Mouse (Mus musculus) monocyte, adult 5-6 weeks (primary cell): ENCODE data around the gene Zbtb18. TPM values are rescaled to one million over a fixed set of nuclear protein-coding genes. Genes with fewer than 3 reads are reported as not detected.
"Not testable (repeated sequence)": the region's sequence is repeated elsewhere in the genome, so short reads cannot be mapped to it uniquely, and the experiment has no call there.

Experiments used
- ATAC-seq: fragments of 153-309, 156-312 bp; replicated peaks from 2 replicates; pipeline ENCODE4 v1.8.0; 2017; ENCODE audit warnings: mild to moderate bottlenecking; ENCODE audit not compliant: low TSS enrichment, insufficient number of reproducible peaks, severe bottlenecking, poor library complexity, low FRiP score
- total RNA-seq: library from RNA; stranded (forward); fragments of 200-1000, 200-491, 200-594 nt; gene quantifications from 3 replicates; pipeline ENCODE4 v1.2.3, GENCODE M21; 2017

The Zbtb18 gene
- total RNA-seq, 1 experiment from 2014 or later, result 50.1 TPM

GRCm38 (mm10) chr1:177444941-177445340 lies 2.8 kb downstream of the Zbtb18 start:
- no peak for ATAC-seq

- ATAC-seq, result no peak
Observed at GRCm38 (mm10) chr1:177445461-177446130, 3.4 kb downstream of the Zbtb18 start.

- ATAC-seq, result no peak
Observed at GRCm38 (mm10) chr1:177447086-177447485, 4.9 kb downstream of the Zbtb18 start.

GRCm38 (mm10) chr1:177447541-177448111 lies 5.5 kb downstream of the Zbtb18 start:
- no peak for ATAC-seq

GRCm38 (mm10) chr1:177448121-177448561 lies 6.0 kb downstream of the Zbtb18 start:
- ATAC-seq, result no peak

GRCm38 (mm10) chr1:177448921-177449320 lies 6.8 kb downstream of the Zbtb18 start:
- no peak for ATAC-seq

GRCm38 (mm10) chr1:177449857-177450256 lies 7.7 kb downstream of the Zbtb18 start:
- ATAC-seq, result not testable (repeated sequence)

DNA sequence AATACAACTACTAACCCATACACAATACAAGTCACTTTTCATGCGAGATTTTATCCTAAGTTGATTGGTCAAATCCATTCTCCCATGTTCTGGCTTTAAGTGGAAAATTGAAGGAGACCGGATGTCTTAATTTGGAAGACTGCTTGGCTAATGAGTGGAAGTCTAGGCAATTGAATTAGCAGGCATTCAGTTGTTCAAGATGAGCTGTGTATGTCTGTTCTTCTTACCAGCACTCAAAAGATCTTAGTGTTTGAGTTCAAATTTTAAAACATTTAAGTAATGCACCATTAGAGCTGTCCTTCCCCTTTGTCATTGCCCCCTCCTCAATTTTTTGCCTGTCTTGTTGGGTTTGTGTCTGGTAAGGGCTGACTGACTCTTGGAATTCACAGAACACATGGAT lies 8.9 kb downstream of the Zbtb18 start:
- no peak for ATAC-seq

GRCm38 (mm10) chr1:177451991-177452431 lies 9.9 kb downstream of the Zbtb18 start:
- ATAC-seq, result no peak

GRCm38 (mm10) chr1:177452987-177453386 lies 10.8 kb downstream of the Zbtb18 start:
- no peak for ATAC-seq

GRCm38 (mm10) chr1:177453806-177454205 lies 11.7 kb downstream of the Zbtb18 start:
- ATAC-seq, result no peak

GRCm38 (mm10) chr1:177454492-177454891 lies 12.3 kb downstream of the Zbtb18 start:
- no peak for ATAC-seq

DNA sequence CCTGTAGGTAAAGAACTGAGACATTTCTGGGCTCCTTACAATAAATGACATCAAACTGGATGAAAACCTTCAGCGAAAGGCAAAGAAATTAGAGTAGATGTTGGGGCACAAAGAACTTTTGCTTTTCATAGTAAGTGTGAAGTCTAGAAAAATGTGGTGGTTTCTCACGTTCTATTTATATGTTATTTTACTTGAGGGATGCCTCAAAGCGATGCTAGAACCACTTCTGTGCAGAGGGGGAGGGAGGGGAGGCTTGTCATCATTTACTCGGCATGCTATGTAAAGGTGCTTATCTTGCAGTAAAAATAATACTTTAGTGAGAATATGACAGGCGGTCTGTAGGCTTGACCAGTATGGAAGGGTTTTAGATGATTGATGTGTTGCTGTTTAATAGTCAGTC lies 13.3 kb downstream of the Zbtb18 start:
- no peak for ATAC-seq

DNA sequence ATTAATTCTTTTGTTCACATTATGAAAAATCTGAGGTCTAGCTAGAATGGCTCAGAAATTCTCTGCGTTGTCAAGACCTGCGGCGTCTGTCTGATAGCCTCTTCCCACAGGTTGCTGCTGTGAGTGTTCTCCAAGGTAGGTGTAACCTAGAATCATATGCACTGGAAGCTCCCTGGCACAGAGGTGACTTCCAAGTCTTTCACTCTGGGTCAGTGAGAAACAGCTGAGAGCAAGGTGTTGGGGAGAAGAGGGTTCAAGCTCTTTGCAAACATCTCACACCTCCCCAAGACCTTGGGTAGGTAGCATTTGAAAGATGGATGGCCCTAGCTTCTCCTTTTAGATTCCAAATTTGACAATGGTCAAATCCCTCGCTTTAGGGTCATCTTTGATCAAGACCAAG lies 14.1 kb downstream of the Zbtb18 start:
- no peak for ATAC-seq

- no peak for ATAC-seq
Observed at GRCm38 (mm10) chr1:177456772-177457171, 14.6 kb downstream of the Zbtb18 start.

DNA sequence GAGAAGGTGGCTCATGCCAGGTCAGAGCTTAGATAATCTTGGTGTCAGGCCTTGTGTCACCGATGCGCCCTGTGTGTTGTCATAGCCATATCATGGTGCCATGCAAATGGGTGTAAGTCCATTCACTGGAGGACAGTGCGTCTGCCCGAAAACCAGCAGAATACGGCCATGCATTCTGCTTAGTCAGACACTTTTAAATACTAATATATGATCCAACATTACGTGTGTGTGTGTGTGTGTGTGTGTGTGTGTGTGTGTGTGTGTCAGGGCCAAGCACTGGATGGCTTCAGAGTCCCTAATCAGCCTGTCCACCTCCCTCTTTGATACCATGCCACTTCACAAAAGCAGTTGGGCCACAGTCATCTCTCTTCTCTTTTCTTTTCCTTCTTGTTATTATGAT lies 15.8 kb downstream of the Zbtb18 start:
- no peak for ATAC-seq

- no peak for ATAC-seq
Observed at GRCm38 (mm10) chr1:177458456-177459389, 16.6 kb downstream of the Zbtb18 start.

DNA sequence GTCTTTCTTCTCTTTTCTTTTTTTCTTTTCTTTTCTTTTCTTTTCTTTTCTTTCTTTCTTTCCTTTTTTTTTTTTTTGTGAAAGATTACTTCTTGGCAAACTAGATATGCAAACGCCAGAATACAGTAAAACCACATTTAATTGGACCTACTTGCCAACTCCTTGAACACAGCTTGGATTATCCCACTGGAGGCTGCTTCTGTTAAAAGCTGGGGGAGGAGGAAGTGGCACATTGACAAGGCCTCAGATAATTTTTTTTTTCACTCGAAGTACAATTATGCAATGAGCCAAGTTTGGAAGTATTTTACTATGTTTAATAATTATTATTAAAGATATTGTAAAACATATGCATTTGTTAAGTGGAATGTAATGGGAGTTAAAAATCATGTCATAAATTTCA lies 17.4 kb downstream of the Zbtb18 start:
- ATAC-seq, result no peak

GRCm38 (mm10) chr1:177467150-177467549 lies 25.0 kb downstream of the Zbtb18 start:
- ATAC-seq, result peak; percentile 66
